Mouse (Mus musculus) neural tube, embryonic 15.5 days (tissue): ENCODE measurements around the gene Ylpm1. TPM values are rescaled to one million over a fixed set of nuclear protein-coding genes. Genes with fewer than 3 reads are reported as not detected.

Experiments used
- ATAC-seq: fragments of 200-750 bp; cut with Nextera tagmentation; 2 replicates; pipeline ENCODE4 v1.8.0; 2017; ENCODE audit warnings: mild to moderate bottlenecking, moderate TSS enrichment, moderate library complexity; ENCODE audit not compliant: low FRiP score
- H3K27ac ChIP-seq: fragments of 300-500 bp; sonication (generic); replicated peaks from 2 replicates; pipeline ENCODE4 v1.5.1; 2015; ENCODE audit warnings: mild to moderate bottlenecking, inconsistent platforms
- H3K27me3 ChIP-seq: fragments of 300-500 bp; sonication (generic); replicated peaks from 2 replicates; pipeline ENCODE4 v1.6.1; 2015; ENCODE audit warnings: inconsistent platforms
- H3K36me3 ChIP-seq: fragments of 300-500 bp; sonication (generic); 2 replicates; pipeline ENCODE4 v1.6.1; 2015; ENCODE audit warnings: inconsistent platforms
- H3K4me1 ChIP-seq: fragments of 300-500 bp; sonication (generic); 2 replicates; pipeline ENCODE4 v1.6.1; 2015; ENCODE audit warnings: inconsistent platforms
- H3K4me2 ChIP-seq: fragments of 300-500 bp; sonication (generic); 2 replicates; pipeline ENCODE4 v1.6.1; 2015; ENCODE audit warnings: inconsistent platforms, mild to moderate bottlenecking, moderate library complexity
- H3K4me3 ChIP-seq: fragments of 300-500 bp; sonication (generic); replicated peaks from 2 replicates; pipeline ENCODE4 v1.5.1; 2015; ENCODE audit warnings: mild to moderate bottlenecking, inconsistent platforms
- H3K9ac ChIP-seq: fragments of 300-500 bp; sonication (generic); replicated peaks from 2 replicates; pipeline ENCODE4 v1.6.1; 2015; ENCODE audit warnings: mild to moderate bottlenecking, inconsistent platforms
- H3K9me3 ChIP-seq: fragments of 300-500 bp; sonication (generic); replicated peaks from 2 replicates; pipeline ENCODE4 v1.6.1; 2016; ENCODE audit warnings: inconsistent platforms
- WGBS: fragments of 180-500 bp; shearing (Covaris S2); methylation state at CpG from one replicate; pipeline ENCODE4 v1.1.7; 2015; ENCODE audit warnings: mixed read lengths; 5-methylcytosine and 5-hydroxymethylcytosine counted together
- polyA plus RNA-seq: library from polyadenylated mRNA; unstranded; fragments of >200 nt; fragmentation: Nextera tagmentation; extraction: Ambion mirVana; gene quantifications from 2 replicates; pipeline ENCODE4 v1.2.1, GENCODE M21; 2015

Gene Ylpm1
- polyA plus RNA-seq = 31.5 and 31.8 TPM in 2 replicates

DNA sequence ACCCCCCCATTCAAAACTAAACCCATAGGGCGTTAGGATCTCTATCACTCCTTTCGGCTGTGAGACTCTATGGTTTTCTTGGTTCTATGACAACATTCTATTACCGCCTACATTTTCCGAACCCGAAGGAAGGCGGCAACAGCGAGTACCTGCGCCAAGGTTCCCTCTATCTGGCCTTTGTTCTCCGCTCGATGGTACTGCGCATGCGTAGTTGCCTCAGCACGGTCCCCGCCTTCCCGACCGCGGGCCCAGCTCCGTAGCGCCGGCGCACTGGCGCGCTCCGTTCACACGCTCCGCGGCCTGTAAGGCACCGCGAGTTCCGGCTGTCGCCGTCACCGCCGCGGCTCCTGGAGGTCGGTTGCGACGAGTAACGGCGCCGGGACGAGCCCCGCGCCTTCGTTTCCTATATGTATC, at the start of gene Ylpm1:
Gene Ylpm1, plus strand, starts transcription at position 239 of the 414 bp plus-strand sequence.
- Histone ChIP-seq H3K4me3 (peak within 1 kb of the TSS; percentile 94), H3K4me2 (peak within 1 kb of the TSS; percentile 75), H3K36me3 (no peaks in the 10 kb centered on the region), H3K9me3 (no peaks in the 10 kb centered on the region), H3K4me1 (peaks cover 28% of the 10 kb centered on the region), H3K9ac (peak within 1 kb of the TSS; percentile 99), H3K27ac (peak within 1 kb of the TSS; percentile 93), H3K27me3 (no peaks in the 10 kb centered on the region)
- peak; percentile 97 for ATAC-seq
- under 1% methylated on average over 45 of the region's 45 CpGs for WGBS

GRCm38 (mm10) chr12:84947894-84948583, 48.1 kb upstream of the Ylpm1 start:
- H3K36me3 ChIP-seq = peaks cover 51% of the 10 kb centered on the region
- 79% methylated on average over 2 of the region's 2 CpGs for WGBS

GRCm38 (mm10) chr12:84948584-84949285, 47.4 kb upstream of the Ylpm1 start:
- no peak for ATAC-seq
- Histone ChIP-seq H3K36me3 (peaks cover 47% of the 10 kb centered on the region), H3K27ac (no peak overlapping the region), H3K4me2 (no peak overlapping the region), H3K4me1 (no peaks in the 10 kb centered on the region), H3K27me3 (no peaks in the 10 kb centered on the region), H3K9ac (no peak overlapping the region), H3K4me3 (no peak overlapping the region), H3K9me3 (no peaks in the 10 kb centered on the region)
- 97% methylated on average over 6 of the region's 6 CpGs for WGBS

More at GRCm38 (mm10) chr12:84947894-84948583, 48.1 kb upstream of the Ylpm1 start:
- H3K4me3 ChIP-seq = no peak overlapping the region
- no peaks in the 10 kb centered on the region for H3K27me3 ChIP-seq
- no peaks in the 10 kb centered on the region for H3K4me1 ChIP-seq
- ATAC-seq = no peak
- H3K4me2 ChIP-seq = no peak overlapping the region
- H3K27ac ChIP-seq = no peak overlapping the region
- no peaks in the 10 kb centered on the region for H3K9me3 ChIP-seq
- H3K9ac ChIP-seq = no peak overlapping the region

DNA sequence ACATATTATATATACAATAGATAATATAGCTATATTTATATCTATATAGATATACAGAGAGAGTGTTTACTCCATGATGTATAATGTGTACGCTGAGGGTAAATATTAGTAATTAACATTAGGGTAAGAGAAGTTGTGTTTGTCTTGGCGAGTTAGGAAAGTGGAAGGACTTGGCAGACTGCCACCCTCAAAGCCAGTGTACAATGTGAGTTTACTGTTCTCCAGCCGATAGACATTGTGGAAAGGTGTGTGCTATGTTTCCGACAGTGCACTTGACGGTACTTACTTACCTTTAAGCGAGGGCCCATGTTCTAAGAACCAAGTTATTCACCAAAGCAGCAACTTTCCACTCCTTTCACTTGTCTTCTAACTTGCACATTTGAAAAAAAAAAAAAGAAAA, 45.4 kb upstream of the Ylpm1 start:
- Histone ChIP-seq H3K9ac (no peak overlapping the region), H3K36me3 (peaks cover 41% of the 10 kb centered on the region), H3K4me2 (no peak overlapping the region), H3K9me3 (no peaks in the 10 kb centered on the region), H3K27me3 (no peaks in the 10 kb centered on the region), H3K4me3 (no peak overlapping the region), H3K27ac (no peak overlapping the region), H3K4me1 (no peaks in the 10 kb centered on the region)
- ATAC-seq = no peak
- 92% methylated on average over 6 of the region's 6 CpGs for WGBS

DNA sequence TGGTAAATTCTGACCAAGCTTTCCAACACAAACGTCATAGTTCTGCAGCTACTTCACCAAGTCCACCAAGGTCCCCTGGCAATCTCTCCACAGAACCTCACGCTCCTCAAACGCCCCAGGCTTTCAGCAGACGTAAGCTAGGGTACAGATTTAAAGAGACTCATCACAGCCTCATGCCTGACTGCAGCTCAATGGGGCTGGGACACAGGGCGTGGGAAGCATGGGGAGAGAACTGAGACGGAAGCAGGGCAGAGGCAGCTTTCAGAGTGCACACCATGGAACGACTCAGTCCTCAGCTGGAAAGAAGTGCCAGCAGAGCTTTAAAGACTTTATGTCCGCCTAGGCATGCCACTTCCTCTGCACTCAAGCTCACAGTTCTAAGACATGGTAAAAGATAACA, 44.6 kb upstream of the Ylpm1 start:
- Histone ChIP-seq H3K9me3 (no peaks in the 10 kb centered on the region), H3K4me2 (no peak overlapping the region), H3K36me3 (peaks cover 37% of the 10 kb centered on the region), H3K27me3 (no peaks in the 10 kb centered on the region), H3K4me3 (no peak overlapping the region), H3K9ac (no peak overlapping the region), H3K27ac (no peak overlapping the region), H3K4me1 (no peaks in the 10 kb centered on the region)
- ATAC-seq = no peak
- 54% methylated on average over 8 of the region's 8 CpGs for WGBS

GRCm38 (mm10) chr12:84952351-84952750, 43.8 kb upstream of the Ylpm1 start:
- Histone ChIP-seq H3K9ac (no peak overlapping the region), H3K4me1 (no peaks in the 10 kb centered on the region), H3K36me3 (peaks cover 30% of the 10 kb centered on the region), H3K4me3 (no peak overlapping the region), H3K27ac (no peak overlapping the region), H3K27me3 (no peaks in the 10 kb centered on the region), H3K4me2 (no peak overlapping the region), H3K9me3 (no peaks in the 10 kb centered on the region)
- 85% methylated on average over 1 of the region's 1 CpGs for WGBS
- ATAC-seq = no peak

- Histone ChIP-seq H3K4me3 (no peak overlapping the region), H3K9ac (no peak overlapping the region), H3K4me2 (no peak overlapping the region), H3K9me3 (no peaks in the 10 kb centered on the region), H3K4me1 (no peaks in the 10 kb centered on the region), H3K36me3 (peaks cover 14% of the 10 kb centered on the region; the same call in 1 of the 2 replicates), H3K27ac (no peak overlapping the region), H3K27me3 (no peaks in the 10 kb centered on the region)
- WGBS = 94% methylated on average over 3 of the region's 3 CpGs
- no peak for ATAC-seq
Measured at GRCm38 (mm10) chr12:84956317-84956716, 39.8 kb upstream of the Ylpm1 start.

DNA sequence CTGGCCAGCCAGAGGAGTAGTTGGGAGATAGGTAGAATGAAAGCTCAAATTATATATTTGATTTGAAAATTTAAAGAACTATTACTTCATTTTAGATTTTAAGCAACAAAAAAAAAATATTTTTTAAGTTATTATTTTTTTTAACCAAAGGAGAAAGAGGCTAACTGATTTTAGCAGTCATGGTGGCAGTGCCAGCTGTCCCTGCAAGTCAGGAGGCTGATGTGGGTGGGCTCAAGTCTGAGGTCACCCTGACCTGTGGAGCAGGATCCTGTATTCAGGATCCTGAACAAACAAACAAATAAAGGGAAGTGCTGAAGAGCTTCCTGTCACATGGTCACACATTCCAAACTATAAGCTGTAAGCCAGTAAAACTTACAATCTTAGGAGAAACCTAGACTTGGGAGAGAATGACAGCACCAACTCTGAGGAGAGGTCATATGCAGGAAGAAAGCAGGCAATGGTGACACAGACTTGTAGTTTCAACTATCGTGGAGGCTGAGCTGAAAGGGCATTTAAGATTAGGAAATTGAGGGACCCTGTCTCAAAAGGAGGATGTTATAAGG, 37.2 kb upstream of the Ylpm1 start:
- no peaks in the 10 kb centered on the region for H3K27me3 ChIP-seq
- ATAC-seq = no peak
- no peak overlapping the region for H3K27ac ChIP-seq
- peaks cover 18% of the 10 kb centered on the region; the same call in 1 of the 2 replicates for H3K36me3 ChIP-seq
- H3K9me3 ChIP-seq = no peaks in the 10 kb centered on the region
- no peaks in the 10 kb centered on the region for H3K4me1 ChIP-seq
- 86% methylated on average over 1 of the region's 1 CpGs for WGBS
- H3K9ac ChIP-seq = no peak overlapping the region
- no peak overlapping the region for H3K4me2 ChIP-seq
- H3K4me3 ChIP-seq = no peak overlapping the region

DNA sequence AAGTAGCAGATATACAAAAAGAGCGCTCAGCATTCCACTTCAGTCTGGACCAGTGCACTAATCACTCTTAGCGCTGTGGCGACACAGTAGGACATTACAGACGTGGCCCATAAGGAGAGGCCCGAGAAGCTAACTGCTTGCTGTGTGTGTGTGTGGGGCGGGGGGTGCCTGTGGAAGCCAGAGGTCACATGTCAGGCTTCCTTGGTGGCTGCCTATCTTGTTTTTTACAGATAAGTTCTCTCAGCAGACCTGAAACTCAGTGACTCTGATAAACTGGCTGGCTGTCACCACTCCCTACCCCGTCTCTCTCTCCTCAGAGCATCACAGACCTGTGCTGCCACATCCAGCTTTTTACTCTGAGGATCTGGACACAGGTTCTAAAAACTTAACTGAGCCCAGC, 33.5 kb upstream of the Ylpm1 start:
- Histone ChIP-seq H3K4me3 (no peak overlapping the region), H3K27ac (no peak overlapping the region), H3K27me3 (no peaks in the 10 kb centered on the region), H3K4me2 (no peak overlapping the region), H3K9me3 (no peaks in the 10 kb centered on the region), H3K4me1 (peaks cover 4% of the 10 kb centered on the region), H3K36me3 (peaks cover 19% of the 10 kb centered on the region; the same call in 1 of the 2 replicates), H3K9ac (no peak overlapping the region)
- 90% methylated on average over 7 of the region's 7 CpGs for WGBS
- ATAC-seq = no peak

GRCm38 (mm10) chr12:84968831-84969655, 27.1 kb upstream of the Ylpm1 start:
- no peaks in the 10 kb centered on the region for H3K9me3 ChIP-seq
- H3K36me3 ChIP-seq = peaks cover 11% of the 10 kb centered on the region
- H3K9ac ChIP-seq = peak overlapping the region; percentile 90
- WGBS = 88% methylated on average over 16 of the region's 16 CpGs
- ATAC-seq = no peak
- no peaks in the 10 kb centered on the region for H3K27me3 ChIP-seq
- peak overlapping the region; percentile 96 for H3K4me2 ChIP-seq
- H3K4me1 ChIP-seq = peaks cover 33% of the 10 kb centered on the region
- H3K27ac ChIP-seq = no peak overlapping the region
- peak overlapping the region; percentile 80 for H3K4me3 ChIP-seq

DNA sequence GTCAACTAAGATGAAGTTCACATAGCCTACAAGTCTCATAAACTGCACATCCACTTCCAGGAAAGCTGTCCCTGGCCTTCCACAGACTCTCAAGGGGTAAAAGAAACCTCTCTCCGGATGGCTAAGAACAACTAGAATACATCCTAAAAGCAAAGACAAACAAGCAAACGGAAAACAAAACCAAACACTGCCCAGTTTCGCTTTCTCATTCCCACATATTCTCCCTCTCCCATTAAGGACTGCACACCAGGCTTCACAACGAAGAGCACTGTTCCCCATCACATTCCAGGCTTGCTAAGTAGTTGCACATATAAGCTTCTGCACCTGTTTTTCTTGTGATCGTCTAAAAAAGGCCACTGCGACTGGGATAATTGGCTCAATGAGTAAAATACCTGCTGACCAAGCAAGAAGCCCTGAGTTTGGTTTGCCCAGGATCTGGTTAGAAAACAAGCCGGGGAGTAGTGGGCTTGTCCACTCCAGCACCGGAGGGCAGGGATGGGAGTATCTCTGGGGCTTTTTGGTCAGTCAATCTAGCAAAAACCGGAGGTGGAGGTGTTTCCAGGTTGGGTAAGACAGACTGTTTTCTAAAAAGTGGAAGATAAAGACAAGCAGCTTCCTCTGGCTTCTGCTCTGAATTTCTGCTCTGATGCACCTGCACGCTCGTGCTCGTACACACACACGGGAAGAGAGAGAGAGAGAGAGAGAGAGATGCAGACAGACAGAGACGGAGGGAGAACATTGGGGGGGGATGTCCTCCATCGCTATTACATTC, 26.3 kb upstream of the Ylpm1 start:
- Histone ChIP-seq H3K36me3 (peaks cover 15% of the 10 kb centered on the region), H3K9ac (peak overlapping the region; percentile 90), H3K27me3 (no peaks in the 10 kb centered on the region), H3K9me3 (no peaks in the 10 kb centered on the region), H3K4me1 (peaks cover 33% of the 10 kb centered on the region), H3K4me2 (peak overlapping the region; percentile 96), H3K4me3 (peak overlapping the region; percentile 80), H3K27ac (no peak overlapping the region)
- no peak for ATAC-seq
- 29% methylated on average over 15 of the region's 15 CpGs for WGBS
